Mouse (Mus musculus) midbrain, embryonic 15.5 days (tissue): ENCODE measurements around the gene Tspan32. TPM values are rescaled to one million over a fixed set of nuclear protein-coding genes. Genes with fewer than 3 reads are reported as not detected.
A peak's percentile ranks its signal among the peaks of the same experiment; 100 is the strongest.

Experiments used
- ATAC-seq: fragments of 200-750 bp; cut with Nextera tagmentation; replicated peaks from 2 replicates; pipeline ENCODE4 v1.8.0; 2017; ENCODE audit warnings: moderate TSS enrichment
- H3K27ac ChIP-seq: fragments of 300-500 bp; sonication (generic); 2 replicates; pipeline ENCODE4 v1.5.1; 2015; ENCODE audit warnings: mild to moderate bottlenecking, inconsistent platforms
- H3K27me3 ChIP-seq: fragments of 300-500 bp; sonication (generic); replicated peaks from 2 replicates; pipeline ENCODE4 v1.6.1; 2015; ENCODE audit warnings: inconsistent platforms
- H3K36me3 ChIP-seq: fragments of 300-500 bp; sonication (generic); replicated peaks from 2 replicates; pipeline ENCODE4 v1.6.1; 2015; ENCODE audit warnings: inconsistent platforms
- H3K4me1 ChIP-seq: fragments of 300-500 bp; sonication (generic); 2 replicates; pipeline ENCODE4 v1.6.1; 2015; ENCODE audit warnings: inconsistent platforms
- H3K4me2 ChIP-seq: fragments of 300-500 bp; sonication (generic); 2 replicates; pipeline ENCODE4 v1.6.1; 2015; ENCODE audit warnings: inconsistent platforms, mild to moderate bottlenecking, moderate library complexity
- H3K4me3 ChIP-seq: fragments of 300-500 bp; sonication (generic); 2 replicates; pipeline ENCODE4 v1.5.1; 2015; ENCODE audit warnings: mild to moderate bottlenecking, inconsistent platforms
- H3K9ac ChIP-seq: fragments of 300-500 bp; sonication (generic); 2 replicates; pipeline ENCODE4 v1.6.1; 2015; ENCODE audit warnings: mild to moderate bottlenecking, inconsistent platforms
- H3K9me3 ChIP-seq: fragments of 300-500 bp; sonication (generic); 2 replicates; pipeline ENCODE4 v1.6.1; 2016; ENCODE audit warnings: inconsistent platforms
- WGBS: fragments of 180-500 bp; shearing (Covaris S2); methylation state at CpG from one replicate; pipeline ENCODE4 v1.1.7; 2015; ENCODE audit warnings: mixed read lengths; 5-methylcytosine and 5-hydroxymethylcytosine counted together
- polyA plus RNA-seq: library from polyadenylated mRNA; unstranded; fragments of >200 nt; fragmentation: Nextera tagmentation; extraction: Ambion mirVana; gene quantifications from 2 replicates; pipeline ENCODE4 v1.2.1, GENCODE M21; 2015

Gene Tspan32
- polyA plus RNA-seq, 1 experiment from 2014 or later: 0.66 TPM

DNA sequence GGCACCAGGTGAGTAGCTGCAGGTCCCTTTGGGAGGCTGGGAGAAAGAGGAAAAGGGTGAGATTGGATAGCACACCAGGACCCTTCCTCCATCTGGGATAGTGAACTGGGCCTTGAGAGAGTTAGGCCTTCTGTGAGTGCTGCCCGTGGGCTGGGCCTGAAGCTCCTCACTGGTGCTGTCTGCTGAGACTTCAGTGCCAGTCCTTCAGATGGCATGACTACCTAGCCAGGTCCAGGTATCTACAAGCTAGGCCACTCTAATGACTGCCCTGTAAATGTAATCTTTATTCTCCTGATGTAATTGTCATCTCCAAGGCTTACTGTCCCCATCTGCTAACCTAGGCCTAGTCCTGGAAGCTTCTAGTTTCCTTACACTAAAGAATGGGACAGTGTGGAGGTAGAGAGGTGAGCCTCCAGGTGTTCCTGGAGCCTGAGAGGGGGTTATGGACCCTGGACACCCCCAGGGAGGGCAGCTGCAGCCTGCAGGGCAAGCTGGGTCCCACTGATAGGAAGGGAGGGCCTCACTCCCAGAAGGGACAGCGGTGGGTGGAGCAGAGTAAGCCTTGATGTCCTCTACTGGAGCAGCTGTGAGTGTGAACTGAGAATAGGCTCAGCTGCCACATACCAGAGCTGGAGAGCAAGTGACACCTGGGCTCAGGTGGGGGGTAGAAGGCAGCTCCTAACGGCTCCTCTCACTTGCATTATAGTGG is 9.1 kb upstream of the Tspan32 start:
- Histone ChIP-seq H3K27ac (no peak overlapping the region), H3K4me2 (no peak overlapping the region), H3K27me3 (no peaks in the 10 kb centered on the region), H3K36me3 (no peaks in the 10 kb centered on the region), H3K9ac (no peak overlapping the region), H3K9me3 (no peaks in the 10 kb centered on the region), H3K4me3 (no peak overlapping the region), H3K4me1 (no peaks in the 10 kb centered on the region)
- WGBS: 76% methylated on average over 3 of the region's 3 CpGs
- no peak for ATAC-seq

DNA sequence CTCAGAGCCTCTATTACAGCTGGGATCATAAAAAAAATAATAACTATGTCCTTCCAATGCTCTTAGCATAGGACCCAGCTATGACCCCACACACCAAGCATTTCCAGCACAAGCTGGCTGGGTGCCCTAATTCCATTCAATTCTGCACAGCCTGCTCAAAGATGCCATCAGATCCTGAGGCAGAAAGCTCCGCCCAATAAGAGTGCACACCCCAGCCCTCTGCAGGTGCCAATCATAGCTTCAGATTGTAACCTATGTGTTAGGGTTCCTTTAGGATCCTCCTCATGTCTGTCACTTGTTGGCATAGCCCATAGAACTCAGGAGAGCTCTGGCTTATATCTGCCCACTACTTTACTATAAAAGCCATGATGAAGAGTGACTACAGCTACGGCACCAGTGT is 7.8 kb upstream of the Tspan32 start:
- 86% methylated on average over 2 of the region's 2 CpGs for WGBS
- H3K36me3 ChIP-seq: no peaks in the 10 kb centered on the region
- H3K27ac ChIP-seq: no peak overlapping the region
- H3K4me1 ChIP-seq: no peaks in the 10 kb centered on the region
- no peak for ATAC-seq
- no peaks in the 10 kb centered on the region for H3K27me3 ChIP-seq
- H3K9me3 ChIP-seq: no peaks in the 10 kb centered on the region
- H3K4me3 ChIP-seq: no peak overlapping the region
- H3K9ac ChIP-seq: no peak overlapping the region
- no peak overlapping the region for H3K4me2 ChIP-seq

DNA sequence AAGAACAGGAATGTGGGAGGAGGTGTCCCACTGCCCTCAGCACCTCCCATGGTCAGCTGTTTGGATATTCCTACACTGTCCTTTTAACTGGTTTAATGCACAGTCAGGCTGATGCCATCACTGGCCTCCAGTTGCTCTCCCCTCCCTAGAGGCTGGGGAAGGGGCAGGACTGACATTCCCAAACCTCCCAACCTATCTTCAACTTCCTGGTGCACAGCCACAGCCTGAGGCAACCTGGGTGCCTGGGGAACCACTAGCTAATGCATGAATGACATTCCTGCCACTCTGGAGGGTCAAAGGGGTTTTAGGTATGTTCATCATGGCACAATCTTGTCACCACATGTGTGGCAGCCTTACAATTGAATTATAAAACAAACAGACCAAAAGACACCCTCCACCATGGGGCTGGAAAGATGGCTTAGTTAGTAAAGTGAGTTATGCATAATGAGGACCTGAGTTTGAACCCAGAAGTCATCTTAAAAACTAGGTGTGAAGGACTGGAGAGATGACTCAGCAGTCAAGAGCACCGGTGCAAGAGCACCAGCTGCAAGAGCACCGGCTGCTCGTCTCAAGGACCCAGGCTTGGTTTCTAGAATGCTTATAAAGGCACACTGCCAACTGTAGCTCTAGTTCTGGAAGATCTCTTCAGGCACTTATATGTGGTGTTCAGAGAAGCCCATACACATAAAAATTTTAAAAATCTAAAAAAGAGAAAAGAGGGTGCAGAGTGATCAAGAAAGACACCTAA is 7.3 kb upstream of the Tspan32 start:
- Histone ChIP-seq H3K27ac (no peak overlapping the region), H3K27me3 (no peaks in the 10 kb centered on the region), H3K4me1 (no peaks in the 10 kb centered on the region), H3K9ac (no peak overlapping the region), H3K4me3 (no peak overlapping the region), H3K9me3 (no peaks in the 10 kb centered on the region), H3K4me2 (no peak overlapping the region), H3K36me3 (no peaks in the 10 kb centered on the region)
- WGBS: 83% methylated on average over 3 of the region's 3 CpGs
- no peak for ATAC-seq

DNA sequence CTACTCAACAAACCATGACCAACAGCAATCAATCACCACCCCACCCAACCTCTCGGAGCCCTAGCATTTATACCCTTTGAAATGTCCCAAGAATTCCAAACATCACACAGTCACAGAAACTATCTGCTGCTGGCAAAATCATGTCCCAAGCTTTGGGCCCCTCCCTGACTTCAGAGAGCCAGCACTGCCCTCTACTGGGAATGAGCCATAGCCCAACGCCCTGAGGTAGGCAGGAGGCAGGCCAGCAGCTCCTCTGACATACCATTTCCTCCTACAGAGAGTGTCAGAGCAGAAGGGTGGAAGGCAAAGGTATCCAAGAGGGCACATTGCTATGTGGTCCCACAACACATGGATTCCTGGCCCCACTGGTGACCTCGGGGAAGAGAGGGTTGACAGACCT is 2.2 kb upstream of the Tspan32 start:
- Histone ChIP-seq H3K4me3 (no peak overlapping the region), H3K27me3 (no peaks in the 10 kb centered on the region), H3K27ac (no peak overlapping the region), H3K9ac (no peak overlapping the region), H3K4me2 (no peak overlapping the region), H3K9me3 (no peaks in the 10 kb centered on the region), H3K36me3 (no peaks in the 10 kb centered on the region), H3K4me1 (no peaks in the 10 kb centered on the region)
- no peak for ATAC-seq
- WGBS: 32% methylated on average over 3 of the region's 3 CpGs

DNA sequence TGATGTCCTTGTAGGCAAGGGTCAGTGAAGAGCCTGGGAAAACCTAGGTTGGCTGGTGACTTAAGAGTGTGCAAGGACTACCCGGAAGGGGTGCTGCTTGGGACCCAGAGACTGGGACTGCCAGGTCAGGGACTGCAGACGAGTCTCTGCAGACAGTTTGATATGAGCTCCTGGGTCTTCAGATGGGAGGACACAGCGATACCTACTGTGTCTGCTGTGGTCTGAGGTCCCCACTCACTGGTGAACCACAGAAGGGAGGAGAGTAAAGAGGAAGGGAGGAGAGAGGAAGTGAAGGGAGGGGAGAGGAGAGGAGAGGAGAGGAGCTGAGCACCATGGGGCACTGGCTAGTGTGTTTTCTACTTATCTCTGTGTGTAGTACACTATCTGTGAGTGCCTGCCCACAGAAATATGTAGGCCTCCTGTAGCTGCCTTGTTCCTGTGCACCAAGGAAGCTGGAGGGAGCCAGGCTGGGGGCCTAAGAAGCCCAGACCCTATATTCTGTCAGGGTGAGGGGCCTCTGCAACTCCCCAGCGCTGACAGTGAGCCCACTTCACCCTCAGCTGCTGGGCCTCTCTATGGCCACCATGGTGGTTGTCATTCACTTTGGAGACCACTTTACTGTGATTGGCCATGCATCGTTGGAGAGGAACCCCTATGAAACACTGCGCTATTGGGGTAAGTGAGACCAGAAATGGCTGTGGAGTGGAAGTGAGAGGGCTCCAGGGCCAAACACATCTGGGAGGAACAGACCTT is 674 bp downstream of the Tspan32 start:
- Histone ChIP-seq H3K36me3 (no peaks in the 10 kb centered on the region), H3K4me3 (no peak overlapping the region), H3K9me3 (no peaks in the 10 kb centered on the region), H3K4me2 (no peak overlapping the region), H3K27ac (no peak overlapping the region), H3K4me1 (peaks cover 3% of the 10 kb centered on the region; the same call in 1 of the 2 replicates), H3K27me3 (no peaks in the 10 kb centered on the region), H3K9ac (no peak overlapping the region)
- ATAC-seq: no peak
- 91% methylated on average over 6 of the region's 6 CpGs for WGBS

DNA sequence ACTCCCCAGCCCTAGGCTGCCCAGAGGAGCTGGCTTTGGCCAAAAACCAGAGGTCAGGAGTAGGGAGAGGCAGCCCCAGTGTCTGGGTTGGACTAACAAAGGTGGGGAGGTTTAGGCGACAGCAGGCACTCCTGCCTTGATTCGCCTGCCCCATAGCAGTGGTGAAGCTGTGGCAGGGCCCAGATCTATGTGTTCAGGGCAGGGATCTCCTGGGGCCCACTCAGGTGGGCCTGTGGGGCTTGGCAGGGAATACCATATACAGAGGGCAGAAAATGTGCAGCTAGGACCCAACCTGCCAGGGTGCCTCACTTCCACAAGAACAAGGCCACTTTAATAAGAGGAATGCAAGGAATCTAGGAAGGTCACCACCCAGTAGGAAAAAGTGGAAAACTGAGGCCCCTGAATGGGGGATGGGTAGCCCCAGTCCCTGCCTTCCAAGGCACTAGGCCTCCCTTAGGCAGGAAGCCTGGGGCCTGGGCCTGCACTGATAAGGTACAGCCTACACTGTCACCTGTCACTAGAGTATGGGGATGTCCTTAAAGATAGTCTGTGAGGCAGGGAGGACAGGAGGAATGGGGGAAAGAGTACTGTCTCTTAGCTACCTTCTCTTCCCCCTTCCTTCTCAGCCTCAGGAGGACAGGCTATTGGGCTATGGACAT is 1.4 kb downstream of the Tspan32 start:
- WGBS: 89% methylated on average over 2 of the region's 2 CpGs
- Histone ChIP-seq H3K4me3 (no peak overlapping the region), H3K27ac (no peak overlapping the region), H3K9me3 (no peaks in the 10 kb centered on the region), H3K27me3 (no peaks in the 10 kb centered on the region), H3K9ac (no peak overlapping the region), H3K4me1 (peaks cover 3% of the 10 kb centered on the region; the same call in 1 of the 2 replicates), H3K36me3 (no peaks in the 10 kb centered on the region), H3K4me2 (no peak overlapping the region)
- no peak for ATAC-seq

DNA sequence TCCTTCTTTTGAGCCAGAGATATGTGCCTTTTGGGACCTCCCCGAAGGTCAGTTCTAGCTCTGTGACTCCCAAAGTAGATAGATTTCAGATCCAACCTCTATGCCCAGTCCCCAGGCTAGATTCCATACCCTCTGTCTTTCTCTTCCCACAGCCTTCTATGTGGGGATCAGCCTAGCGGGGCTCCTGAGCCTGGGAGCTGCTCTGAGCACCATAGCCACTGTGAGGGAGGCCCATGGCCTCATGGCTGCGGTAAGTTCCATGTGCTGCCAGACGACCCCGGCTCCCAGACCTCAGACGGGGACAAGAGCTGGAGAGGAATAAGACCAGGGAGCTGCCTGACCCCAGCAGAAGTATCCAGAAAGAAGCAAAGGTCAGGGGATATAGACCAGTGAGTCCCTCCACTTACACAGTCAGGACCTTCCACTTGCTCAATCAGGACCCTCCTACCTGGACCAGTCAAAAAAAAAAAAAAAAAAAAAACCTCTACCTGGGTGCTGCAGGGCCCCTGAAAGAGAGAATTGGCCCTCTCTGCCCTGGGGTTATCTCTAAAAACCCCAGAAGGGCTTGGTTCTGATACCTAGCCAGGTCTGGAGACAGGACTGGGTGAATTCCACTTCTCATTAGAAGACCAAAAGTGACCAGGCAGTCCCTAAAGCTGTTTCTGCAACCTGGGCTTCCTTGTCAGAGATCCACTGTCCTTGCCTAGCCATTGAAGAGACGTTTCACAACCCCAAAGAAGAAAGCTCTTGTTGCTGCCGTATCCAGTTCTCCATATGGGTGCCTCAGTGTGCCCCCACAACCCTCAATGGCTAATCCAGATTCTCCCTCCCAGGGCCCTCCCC is 2.1 kb downstream of the Tspan32 start:
- H3K27ac ChIP-seq: no peak overlapping the region
- no peaks in the 10 kb centered on the region for H3K36me3 ChIP-seq
- peaks cover 3% of the 10 kb centered on the region; the same call in 1 of the 2 replicates for H3K4me1 ChIP-seq
- H3K4me2 ChIP-seq: no peak overlapping the region
- ATAC-seq: no peak
- H3K27me3 ChIP-seq: no peaks in the 10 kb centered on the region
- H3K9me3 ChIP-seq: no peaks in the 10 kb centered on the region
- no peak overlapping the region for H3K4me3 ChIP-seq
- 92% methylated on average over 8 of the region's 8 CpGs for WGBS
- H3K9ac ChIP-seq: no peak overlapping the region

DNA sequence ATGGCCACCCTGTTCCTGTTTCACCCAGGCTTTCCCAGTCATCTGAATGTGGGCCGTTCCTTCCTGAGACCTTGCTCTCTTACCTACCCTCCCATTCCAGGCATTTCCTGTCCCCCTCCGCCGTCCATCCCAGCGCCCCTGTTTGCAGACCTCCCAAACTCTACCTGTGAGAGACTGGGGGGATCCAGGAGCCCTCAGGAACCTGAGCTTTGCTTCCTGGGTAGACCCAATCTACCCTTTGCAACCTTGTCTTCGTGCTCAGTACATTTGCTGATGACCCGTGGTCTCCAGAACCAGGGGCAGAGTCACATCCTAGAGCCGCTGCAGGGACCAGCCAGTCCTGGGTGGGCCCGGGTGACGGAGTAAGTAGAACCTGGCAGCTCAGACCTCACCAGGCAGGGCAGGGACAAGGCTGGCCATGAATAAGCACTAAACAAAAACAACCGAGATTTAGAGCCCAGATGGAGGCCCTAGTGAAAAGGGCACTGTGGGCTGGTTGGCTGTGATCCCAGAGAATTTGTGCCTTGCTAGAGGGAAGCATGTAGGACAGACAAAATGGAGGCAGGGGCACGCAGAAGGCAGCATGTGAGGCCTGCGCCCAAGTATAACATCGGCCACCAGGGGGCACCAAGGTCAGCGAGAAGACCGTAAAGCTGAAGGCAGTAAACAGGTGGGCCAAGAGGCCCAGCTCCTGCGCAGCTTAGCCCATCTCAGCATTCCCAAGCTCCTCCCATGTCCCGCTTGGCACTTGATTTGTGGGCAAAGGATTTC is 2.9 kb downstream of the Tspan32 start:
- WGBS: 40% methylated on average over 17 of the region's 17 CpGs
- ATAC-seq: peak; percentile 65
- no peaks in the 10 kb centered on the region for H3K27me3 ChIP-seq
- H3K4me3 ChIP-seq: no peak overlapping the region
- H3K36me3 ChIP-seq: no peaks in the 10 kb centered on the region
- no peak overlapping the region for H3K4me2 ChIP-seq
- H3K9ac ChIP-seq: no peak overlapping the region
- H3K9me3 ChIP-seq: no peaks in the 10 kb centered on the region
- peak overlapping the region; percentile 22 for H3K27ac ChIP-seq
- peaks cover 8% of the 10 kb centered on the region; the same call in 1 of the 2 replicates for H3K4me1 ChIP-seq

DNA sequence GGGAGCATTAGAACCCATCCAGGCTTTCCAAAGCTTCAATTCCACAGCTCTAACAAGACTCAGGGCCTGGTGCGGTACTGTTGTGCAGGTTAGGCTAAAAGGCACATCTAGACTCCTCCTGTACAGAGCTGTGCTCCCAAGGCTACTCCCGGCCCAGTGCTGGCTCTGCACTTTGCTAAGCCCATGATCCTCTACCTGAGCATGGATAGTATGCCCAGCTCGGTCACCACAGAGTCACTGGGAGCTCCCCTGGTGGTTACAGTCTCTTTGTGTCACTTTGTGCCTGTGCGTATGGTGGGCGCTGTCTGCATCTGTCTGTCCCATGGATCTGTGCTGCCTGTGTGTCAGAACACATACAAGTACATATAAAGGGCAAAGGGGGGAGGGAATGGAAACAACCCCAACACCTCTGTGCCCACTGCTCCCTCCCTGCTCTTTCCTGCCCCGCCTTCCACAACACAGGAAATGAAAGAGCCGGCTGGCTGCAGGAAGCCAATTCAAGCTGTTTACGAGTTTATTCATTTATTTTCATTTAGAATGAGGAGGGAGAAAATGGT is 3.6 kb downstream of the Tspan32 start:
- Histone ChIP-seq H3K4me3 (no peak overlapping the region), H3K27me3 (no peaks in the 10 kb centered on the region), H3K4me2 (no peak overlapping the region), H3K36me3 (no peaks in the 10 kb centered on the region), H3K4me1 (peaks cover 13% of the 10 kb centered on the region; the same call in 1 of the 2 replicates), H3K27ac (peak overlapping the region; percentile 22), H3K9ac (no peak overlapping the region), H3K9me3 (no peaks in the 10 kb centered on the region)
- ATAC-seq: peak; percentile 48; the same call in 1 of the 2 replicates
- 69% methylated on average over 8 of the region's 8 CpGs for WGBS

DNA sequence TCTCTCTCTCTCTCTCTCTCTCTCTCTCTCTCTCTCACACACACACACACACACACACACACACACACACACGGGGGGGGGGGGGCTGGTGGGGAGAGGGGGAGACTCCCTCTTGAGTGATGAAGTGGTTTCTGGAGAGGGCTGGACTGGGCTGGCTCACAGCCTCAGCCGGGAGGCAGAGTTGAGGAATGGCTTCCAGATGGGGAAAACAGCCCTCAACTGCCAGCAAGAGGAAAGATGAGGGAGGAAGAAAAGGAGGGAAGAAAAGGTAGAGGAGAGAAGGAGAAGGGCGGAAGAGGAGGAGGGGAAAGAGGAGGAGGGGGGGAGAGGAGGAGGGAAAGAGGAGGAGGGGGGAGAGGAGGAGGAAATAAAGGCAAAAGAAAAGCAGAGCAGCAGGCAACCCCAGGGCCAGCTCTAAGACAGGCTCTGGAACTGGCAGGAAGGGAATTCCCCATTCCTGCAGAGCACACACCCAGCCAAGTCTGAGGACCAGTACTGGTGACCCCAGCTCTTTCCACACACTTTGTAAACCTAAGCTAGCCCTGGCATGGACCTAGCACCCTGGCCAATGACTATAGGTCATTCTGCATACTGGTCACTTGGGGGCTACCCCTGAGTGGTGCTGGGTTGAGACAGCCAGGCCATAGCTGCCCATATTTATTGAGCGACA is 4.3 kb downstream of the Tspan32 start:
- H3K36me3 ChIP-seq: no peaks in the 10 kb centered on the region
- no peak overlapping the region for H3K4me2 ChIP-seq
- H3K4me3 ChIP-seq: no peak overlapping the region
- ATAC-seq: no peak
- 65% methylated on average over 3 of the region's 4 CpGs for WGBS
- no peaks in the 10 kb centered on the region for H3K27me3 ChIP-seq
- no peak overlapping the region for H3K9ac ChIP-seq
- H3K27ac ChIP-seq: peak overlapping the region; percentile 15; the same call in 1 of the 2 replicates
- no peaks in the 10 kb centered on the region for H3K9me3 ChIP-seq
- peaks cover 14% of the 10 kb centered on the region; the same call in 1 of the 2 replicates for H3K4me1 ChIP-seq
